Mouse (Mus musculus) E14TG2a.4 (cell line): ENCODE measurements at regions not wholly inside any gene's neighbourhood (a gene's known extent, or its start where the extent isn't known, plus 50 kb on each side); places are given as distances from the start of the nearest gene placed in this dataset.

ENCODE experiments used
- H3K27me3 ChIP-seq: 2 replicates; pipeline ENCODE4 v1.6.1; 2014; ENCODE audit warnings: low read length, control low read depth; ENCODE audit not compliant: insufficient read depth
- H3K36me3 ChIP-seq: 2 replicates; pipeline ENCODE4 v1.6.1; 2014; ENCODE audit warnings: low read length, control low read depth; ENCODE audit not compliant: insufficient read depth
- H3K4me1 ChIP-seq: replicated peaks from 2 replicates; pipeline ENCODE4 v1.6.1; 2014; ENCODE audit warnings: low read depth, low read length, control low read depth
- H3K4me3 ChIP-seq: replicated peaks from 2 replicates; pipeline ENCODE4 v1.5.1; 2014; ENCODE audit warnings: mild to moderate bottlenecking, low read length
- H3K9me3 ChIP-seq: 2 replicates; pipeline ENCODE4 v1.6.1; 2014; ENCODE audit warnings: low read length, control low read depth
- CTCF ChIP-seq: conservative IDR thresholded peaks from 2 replicates; pipeline ENCODE4 v1.5.1; 2014; ENCODE audit warnings: low read length
- NANOG ChIP-seq: IDR thresholded peaks from 2 replicates; pipeline ENCODE4 v1.6.1; 2014; ENCODE audit warnings: borderline replicate concordance, low read length, mixed read lengths
- POU5F1 ChIP-seq: IDR thresholded peaks from 2 replicates; pipeline ENCODE4 v1.6.1; 2014; ENCODE audit warnings: low read length, borderline replicate concordance

DNA sequence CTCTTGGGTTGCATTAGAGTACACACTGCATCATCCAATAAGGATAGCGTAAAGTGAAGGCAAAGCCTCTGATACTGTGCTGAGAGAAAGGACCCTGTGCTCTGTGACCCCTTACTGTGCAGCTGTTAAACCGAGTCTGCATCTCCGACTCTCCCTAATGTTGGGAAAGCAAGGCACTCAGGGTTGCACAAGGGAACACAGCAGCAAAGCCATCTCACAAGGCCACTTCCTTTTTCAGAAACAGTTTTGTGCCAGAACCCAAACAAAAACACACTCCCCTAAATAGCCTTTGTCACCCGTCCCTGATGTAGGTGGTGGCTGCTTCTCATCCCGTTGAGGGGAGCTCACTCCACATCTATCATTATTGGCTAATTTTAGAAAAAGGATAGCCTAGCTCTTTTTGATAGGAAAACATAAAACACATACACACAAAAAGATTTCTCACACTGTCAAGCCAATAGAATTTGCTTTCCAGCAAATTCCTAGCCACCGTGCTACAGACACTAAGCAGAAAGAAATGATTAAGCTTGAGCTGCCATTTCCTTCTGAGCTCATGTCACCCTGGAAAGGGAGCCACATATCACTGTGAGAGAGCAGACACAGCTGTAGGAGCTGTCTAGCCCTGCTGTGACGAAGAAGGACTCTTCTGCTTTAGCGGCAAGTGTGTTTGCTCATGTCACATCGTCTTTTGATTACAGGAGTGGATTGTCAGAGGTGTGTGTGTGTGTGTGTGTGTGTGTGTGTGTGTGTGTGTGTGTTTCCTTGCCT is 94.1 kb downstream of the Etaa1 start:
- no peak for TF ChIP-seq NANOG
- no peak for TF ChIP-seq POU5F1
- no peak for TF ChIP-seq CTCF
- Histone ChIP-seq H3K9me3 (no peaks in the 10 kb centered on the region), H3K36me3 (no peaks in the 10 kb centered on the region), H3K4me3 (no peak overlapping the region), H3K27me3 (no peaks in the 10 kb centered on the region), H3K4me1 (no peaks in the 10 kb centered on the region)

GRCm38 (mm10) chr11:17864833-17865397 is 88.8 kb downstream of the Etaa1 start:
- H3K4me1 ChIP-seq, result no peaks in the 10 kb centered on the region
- TF ChIP-seq POU5F1 (no peak), NANOG (no peak), CTCF (no peak)
- H3K4me3 ChIP-seq, result no peak overlapping the region
- H3K27me3 ChIP-seq, result no peaks in the 10 kb centered on the region
- H3K36me3 ChIP-seq, result no peaks in the 10 kb centered on the region
- no peaks in the 10 kb centered on the region for H3K9me3 ChIP-seq

- Histone ChIP-seq H3K9me3 (no peaks in the 10 kb centered on the region), H3K27me3 (no peaks in the 10 kb centered on the region), H3K36me3 (no peaks in the 10 kb centered on the region), H3K4me3 (no peak overlapping the region), H3K4me1 (no peaks in the 10 kb centered on the region)
- no peak for TF ChIP-seq NANOG
- TF ChIP-seq POU5F1, result no peak
- no peak for TF ChIP-seq CTCF
Observed at GRCm38 (mm10) chr11:17870690-17871089, 83.0 kb downstream of the Etaa1 start.

GRCm38 (mm10) chr11:17871920-17872319 is 81.8 kb downstream of the Etaa1 start:
- H3K4me3 ChIP-seq, result no peak overlapping the region
- no peaks in the 10 kb centered on the region for H3K9me3 ChIP-seq
- no peaks in the 10 kb centered on the region for H3K4me1 ChIP-seq
- H3K36me3 ChIP-seq, result no peaks in the 10 kb centered on the region
- TF ChIP-seq POU5F1 (no peak), CTCF (no peak), NANOG (no peak)
- no peaks in the 10 kb centered on the region for H3K27me3 ChIP-seq

GRCm38 (mm10) chr11:17883276-17883675 is 70.4 kb downstream of the Etaa1 start:
- Histone ChIP-seq H3K27me3 (no peaks in the 10 kb centered on the region), H3K9me3 (peaks cover 33% of the 10 kb centered on the region), H3K4me3 (no peak overlapping the region), H3K36me3 (peaks cover 5% of the 10 kb centered on the region; the same call in 1 of the 2 replicates), H3K4me1 (peaks cover 6% of the 10 kb centered on the region)
- TF ChIP-seq NANOG, result peak; percentile 100
- TF ChIP-seq CTCF, result no peak
